Mouse (Mus musculus) hindbrain, embryonic 14.5 days (tissue): ENCODE results near the gene 4921524J17Rik. TPM values are rescaled to one million over a fixed set of nuclear protein-coding genes. Genes with fewer than 3 reads are reported as not detected.

Source experiments
- ATAC-seq: fragments of 200-750 bp; cut with Nextera tagmentation; 2 replicates; pipeline ENCODE4 v1.8.0; 2017; ENCODE audit warnings: moderate number of reproducible peaks, mild to moderate bottlenecking, moderate TSS enrichment, moderate library complexity; ENCODE audit not compliant: low FRiP score
- DNase-seq: peaks from one replicate; pipeline ENCODE4 v3.0.0-alpha.2; 2015; ENCODE audit warnings: low spot score
- H3K27ac ChIP-seq: fragments of 300-500 bp; sonication (generic); 2 replicates; pipeline ENCODE4 v1.5.1; 2014; ENCODE audit warnings: mild to moderate bottlenecking, moderate library complexity
- H3K27me3 ChIP-seq: fragments of 300-500 bp; sonication (generic); 2 replicates; pipeline ENCODE4 v1.6.1; 2014; ENCODE audit warnings: mild to moderate bottlenecking, low read length, mixed read lengths; ENCODE audit not compliant: control insufficient read depth, insufficient read depth
- H3K36me3 ChIP-seq: fragments of 300-500 bp; sonication (generic); replicated peaks from 2 replicates; pipeline ENCODE4 v1.6.1; 2014; ENCODE audit not compliant: control insufficient read depth, insufficient read depth
- H3K4me1 ChIP-seq: fragments of 300-500 bp; sonication (generic); replicated peaks from 2 replicates; pipeline ENCODE4 v1.6.1; 2014; ENCODE audit warnings: antibody characterized with exemption, low read length, mixed read lengths; ENCODE audit not compliant: control insufficient read depth, insufficient read depth
- H3K4me2 ChIP-seq: fragments of 300-500 bp; sonication (generic); replicated peaks from 2 replicates; pipeline ENCODE4 v1.6.1; 2014; ENCODE audit warnings: mild to moderate bottlenecking, moderate library complexity
- H3K4me3 ChIP-seq: fragments of 300-500 bp; sonication (generic); replicated peaks from 2 replicates; pipeline ENCODE4 v1.5.1; 2014; ENCODE audit warnings: mild to moderate bottlenecking, low read length
- H3K9ac ChIP-seq: fragments of 300-500 bp; sonication (generic); 2 replicates; pipeline ENCODE4 v1.6.1; 2014
- H3K9me3 ChIP-seq: fragments of 300-500 bp; sonication (generic); 2 replicates; pipeline ENCODE4 v1.6.1; 2016; ENCODE audit warnings: low read length; ENCODE audit not compliant: control insufficient read depth
- WGBS: fragments of 180-500 bp; shearing (Covaris S2); extraction: QIAGEN DNeasy Blood & Tissue Kit; methylation state at CpG from one replicate; pipeline ENCODE4 v1.1.7; 2014; 5-methylcytosine and 5-hydroxymethylcytosine counted together
- polyA plus RNA-seq: library from polyadenylated mRNA; unstranded; fragments of >200 nt; fragmentation: Nextera tagmentation; extraction: Ambion mirVana; gene quantifications from 2 replicates; pipeline ENCODE4 v1.2.1, GENCODE M21; 2014

The 4921524J17Rik gene
- polyA plus RNA-seq, 1 experiment from 2014 or later = 35.7 TPM

DNA sequence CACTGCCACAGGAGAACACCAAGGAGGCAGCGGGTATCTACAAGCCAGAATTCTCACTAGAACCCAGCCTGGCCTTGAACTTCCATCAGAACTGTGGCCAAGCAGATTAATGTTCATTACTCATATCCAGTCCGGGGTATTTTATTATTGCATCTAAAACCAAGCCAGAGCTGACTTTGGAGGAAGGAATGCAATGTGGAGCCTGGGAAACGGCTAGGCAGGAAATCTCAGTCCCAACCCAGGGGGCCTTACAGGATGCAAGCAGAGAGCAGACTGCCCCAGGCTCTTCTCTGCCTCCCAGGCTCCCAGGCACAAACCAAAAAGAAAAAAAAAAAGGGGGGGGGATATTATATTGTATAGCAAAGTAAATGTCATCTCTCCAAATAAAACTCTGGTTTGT, 1.8 kb downstream of the 4921524J17Rik start:
- H3K4me1 ChIP-seq = peaks cover 27% of the 10 kb centered on the region
- H3K27ac ChIP-seq = no peak overlapping the region
- peak overlapping the region; percentile 67 for H3K4me2 ChIP-seq
- no peaks in the 10 kb centered on the region for H3K27me3 ChIP-seq
- no peak for DNase-seq
- no peaks in the 10 kb centered on the region for H3K9me3 ChIP-seq
- WGBS = 30% methylated on average over 3 of the region's 3 CpGs
- no peaks in the 10 kb centered on the region; the same call in 1 of the 2 replicates for H3K36me3 ChIP-seq
- peak overlapping the region; percentile 77 for H3K9ac ChIP-seq
- peak overlapping the region; percentile 71 for H3K4me3 ChIP-seq
- ATAC-seq = no peak

DNA sequence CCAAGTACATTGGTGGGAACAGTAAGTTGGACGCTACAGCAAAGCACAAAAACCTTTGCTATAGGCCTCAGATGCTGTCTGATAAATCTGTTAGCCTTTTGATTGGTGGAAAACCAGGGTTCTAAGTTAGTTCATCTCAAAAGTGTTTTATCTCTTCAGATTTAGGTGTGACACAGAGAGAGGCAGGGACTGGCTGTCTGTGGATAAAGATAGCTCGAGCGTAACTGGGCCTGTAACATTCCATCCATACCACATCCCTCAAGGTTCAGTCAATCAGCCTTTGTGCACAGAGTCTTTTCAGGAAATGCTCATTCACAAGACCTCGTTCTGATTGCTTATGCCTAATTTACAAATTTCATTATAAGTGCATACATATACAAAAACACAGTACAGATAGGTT, 3.4 kb downstream of the 4921524J17Rik start:
- H3K4me1 ChIP-seq = peaks cover 27% of the 10 kb centered on the region
- H3K27me3 ChIP-seq = no peaks in the 10 kb centered on the region
- DNase-seq (no peak), ATAC-seq (no peak)
- 15% methylated on average over 4 of the region's 4 CpGs for WGBS
- H3K36me3 ChIP-seq = no peaks in the 10 kb centered on the region; the same call in 1 of the 2 replicates
- H3K4me2 ChIP-seq = peak overlapping the region; percentile 17; the same call in 1 of the 2 replicates
- H3K4me3 ChIP-seq = no peak overlapping the region
- H3K9ac ChIP-seq = no peak overlapping the region
- H3K9me3 ChIP-seq = no peaks in the 10 kb centered on the region
- 0 out of 2 replicates have a peak overlapping the region, but pooled peaks have one; percentile 1 for H3K27ac ChIP-seq

DNA sequence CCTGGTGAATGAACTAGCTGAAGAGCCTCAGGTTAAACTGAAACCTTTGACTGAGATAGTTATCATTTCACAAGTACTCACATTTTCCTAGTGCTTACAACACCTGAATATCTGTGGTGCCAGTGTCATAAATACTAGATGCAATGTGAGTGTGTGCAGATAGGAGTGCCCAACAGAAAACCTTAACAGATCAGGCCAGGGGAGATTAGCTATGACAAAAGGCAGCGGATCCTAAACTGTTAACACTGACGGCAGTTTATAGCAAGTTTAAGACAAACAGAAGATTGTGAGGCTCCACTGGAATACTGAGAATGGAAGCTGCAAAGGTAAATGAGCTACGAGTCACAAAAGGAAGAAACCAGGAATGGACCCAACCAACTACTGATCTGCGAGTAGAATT, 5.6 kb downstream of the 4921524J17Rik start:
- DNase-seq (no peak), ATAC-seq (no peak)
- H3K4me1 ChIP-seq = peaks cover 27% of the 10 kb centered on the region
- 86% methylated on average over 4 of the region's 4 CpGs for WGBS
- H3K27ac ChIP-seq = no peak overlapping the region
- H3K4me3 ChIP-seq = no peak overlapping the region
- no peak overlapping the region for H3K9ac ChIP-seq
- no peaks in the 10 kb centered on the region for H3K9me3 ChIP-seq
- no peak overlapping the region for H3K4me2 ChIP-seq
- no peaks in the 10 kb centered on the region for H3K27me3 ChIP-seq
- H3K36me3 ChIP-seq = no peaks in the 10 kb centered on the region; the same call in 1 of the 2 replicates

DNA sequence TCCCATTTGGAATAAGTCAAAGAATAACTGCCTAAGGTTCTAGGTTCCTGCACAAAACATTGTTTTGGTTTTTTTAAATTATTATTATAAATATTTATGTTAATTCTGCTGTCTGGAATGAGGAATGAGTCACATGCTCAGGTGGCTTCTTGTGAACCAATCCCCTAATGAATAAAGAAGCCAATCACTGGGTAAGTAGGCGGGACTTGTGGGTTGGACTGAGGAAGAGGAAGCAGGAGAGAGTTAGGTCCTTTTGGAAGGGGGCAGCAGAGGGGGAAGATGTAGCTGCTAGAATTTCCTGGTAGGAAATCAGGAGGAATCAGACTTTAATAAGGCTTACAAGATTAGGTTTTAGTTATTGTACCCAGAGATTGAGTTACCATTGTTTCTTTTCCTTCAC, 11.3 kb downstream of the 4921524J17Rik start:
- Histone ChIP-seq H3K27ac (no peak overlapping the region), H3K4me3 (no peak overlapping the region), H3K4me2 (no peak overlapping the region), H3K27me3 (no peaks in the 10 kb centered on the region), H3K36me3 (no peaks in the 10 kb centered on the region; the same call in 1 of the 2 replicates), H3K4me1 (no peaks in the 10 kb centered on the region), H3K9ac (no peak overlapping the region), H3K9me3 (no peaks in the 10 kb centered on the region)
- DNase-seq (no peak), ATAC-seq (no peak)
- WGBS = 93% methylated on average over 1 of the region's 1 CpGs

DNA sequence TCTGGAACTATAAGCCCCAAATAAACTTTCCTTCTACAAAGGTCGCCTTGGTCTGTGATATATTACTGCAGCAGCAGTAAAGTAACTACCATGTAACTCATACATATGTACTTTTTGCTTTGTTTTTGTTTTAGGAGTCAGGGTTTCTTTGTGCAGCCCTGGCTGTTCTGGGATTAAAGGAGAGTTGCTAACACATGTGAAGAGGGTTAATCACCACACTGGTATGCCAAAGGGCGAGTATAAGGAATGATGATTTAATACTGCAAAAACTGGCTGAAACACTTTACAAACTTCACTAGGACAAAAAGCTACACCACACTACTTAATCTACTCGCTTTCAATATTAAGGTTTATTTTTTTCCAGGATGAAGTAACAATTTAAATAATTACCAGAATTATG, 24.1 kb downstream of the 4921524J17Rik start:
- DNase-seq (no peak), ATAC-seq (no peak)
- Histone ChIP-seq H3K4me3 (no peak overlapping the region), H3K9me3 (no peaks in the 10 kb centered on the region), H3K4me2 (no peak overlapping the region), H3K27me3 (no peaks in the 10 kb centered on the region), H3K4me1 (no peaks in the 10 kb centered on the region), H3K9ac (no peak overlapping the region), H3K36me3 (peaks cover 14% of the 10 kb centered on the region; the same call in 1 of the 2 replicates), H3K27ac (no peak overlapping the region)
- WGBS = 77% methylated on average over 3 of the region's 3 CpGs

DNA sequence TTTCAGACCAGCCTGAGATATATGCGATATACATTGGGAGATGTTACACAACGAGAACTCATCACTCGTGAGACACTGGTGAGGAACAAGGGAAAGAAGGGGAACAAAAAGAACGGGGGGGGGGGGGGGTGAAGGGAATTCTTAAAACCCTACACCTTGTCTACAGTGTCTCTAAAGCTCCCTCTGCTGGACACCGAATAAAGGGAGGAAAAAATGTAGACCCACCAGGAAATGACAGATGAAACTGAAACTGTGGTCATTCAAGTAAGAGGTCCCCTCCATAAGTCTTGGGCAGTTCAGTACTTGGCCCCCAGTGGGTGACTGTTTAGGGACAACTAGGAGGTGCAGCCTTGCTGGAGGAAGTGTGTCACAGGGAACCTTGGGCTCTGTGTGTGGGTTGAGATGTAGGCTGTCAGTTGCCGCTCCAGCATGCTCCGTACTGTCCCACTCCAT, 24.6 kb downstream of the 4921524J17Rik start:
- Histone ChIP-seq H3K36me3 (peaks cover 14% of the 10 kb centered on the region; the same call in 1 of the 2 replicates), H3K4me2 (no peak overlapping the region), H3K27me3 (no peaks in the 10 kb centered on the region), H3K4me3 (no peak overlapping the region), H3K9ac (no peak overlapping the region), H3K9me3 (no peaks in the 10 kb centered on the region), H3K4me1 (no peaks in the 10 kb centered on the region), H3K27ac (no peak overlapping the region)
- WGBS = 75% methylated on average over 7 of the region's 7 CpGs
- DNase-seq (peak; percentile 43), ATAC-seq (no peak)

DNA sequence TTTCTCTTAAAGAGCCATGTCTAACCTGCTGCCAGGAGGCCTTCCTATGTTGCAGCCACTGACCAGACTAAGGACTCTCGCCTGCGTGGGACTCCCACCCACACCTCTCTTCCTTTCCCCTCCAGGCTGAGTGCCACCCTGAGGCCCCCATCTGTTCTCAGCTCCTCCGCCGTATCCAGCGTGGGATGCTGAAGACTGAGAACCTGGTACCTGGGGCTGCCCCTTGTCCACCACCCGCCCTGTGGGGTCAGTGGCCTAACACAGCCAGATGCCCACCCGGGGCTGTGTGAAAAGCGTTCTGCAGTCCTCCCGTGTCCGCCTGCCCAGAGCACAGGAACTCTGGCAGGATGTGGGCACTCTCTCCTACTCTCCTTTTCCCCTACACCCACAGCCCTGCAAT, 26.7 kb downstream of the 4921524J17Rik start:
- no peak for ATAC-seq
- Histone ChIP-seq H3K4me1 (no peaks in the 10 kb centered on the region), H3K9ac (no peak overlapping the region), H3K4me3 (no peak overlapping the region), H3K4me2 (no peak overlapping the region), H3K9me3 (no peaks in the 10 kb centered on the region), H3K27me3 (no peaks in the 10 kb centered on the region), H3K36me3 (peaks cover 11% of the 10 kb centered on the region; the same call in 1 of the 2 replicates), H3K27ac (no peak overlapping the region)
- no peak for DNase-seq
- 64% methylated on average over 10 of the region's 10 CpGs for WGBS

DNA sequence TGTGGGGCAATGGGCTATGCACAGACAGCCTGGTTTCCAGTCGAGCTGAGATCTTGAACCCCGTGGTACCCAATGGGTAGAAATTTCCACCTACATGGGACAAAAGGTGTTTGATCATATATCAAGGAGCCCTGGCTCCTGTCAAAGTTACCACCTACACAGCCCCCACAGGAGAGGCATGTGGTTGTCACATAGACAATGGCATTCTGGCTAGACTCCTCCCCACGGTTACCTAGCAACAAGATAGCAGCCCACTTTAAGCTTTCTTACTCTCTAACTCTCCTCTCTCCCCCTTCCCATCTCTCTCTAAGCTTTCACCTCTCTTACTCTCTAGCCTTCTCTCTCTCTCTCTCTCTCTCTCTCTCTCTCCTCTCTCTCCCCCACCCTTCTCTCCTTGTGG, 27.2 kb downstream of the 4921524J17Rik start:
- Histone ChIP-seq H3K27me3 (no peaks in the 10 kb centered on the region), H3K4me2 (no peak overlapping the region), H3K36me3 (peaks cover 9% of the 10 kb centered on the region; the same call in 1 of the 2 replicates), H3K27ac (no peak overlapping the region), H3K4me1 (no peaks in the 10 kb centered on the region), H3K9me3 (no peaks in the 10 kb centered on the region), H3K9ac (no peak overlapping the region), H3K4me3 (no peak overlapping the region)
- 45% methylated on average over 3 of the region's 3 CpGs for WGBS
- ATAC-seq = no peak
- no peak for DNase-seq

DNA sequence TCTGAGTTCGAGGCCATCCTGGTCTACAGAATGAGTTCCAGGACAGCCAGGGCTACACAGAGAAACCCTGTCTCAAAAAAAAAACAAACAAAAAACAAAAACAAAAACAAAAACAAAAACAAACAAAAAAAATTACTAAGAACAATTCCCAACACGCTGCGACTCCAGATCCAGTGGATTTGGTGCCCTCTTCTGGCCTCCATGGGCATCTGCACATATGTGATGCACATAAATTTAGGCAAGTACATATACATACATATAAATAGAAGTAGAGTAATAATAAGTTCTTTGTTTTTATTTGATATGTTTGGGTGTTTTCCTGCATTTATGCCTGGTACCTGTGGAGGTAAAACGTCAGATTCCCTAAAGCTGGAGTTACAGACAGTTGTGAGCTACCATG, 34.1 kb downstream of the 4921524J17Rik start:
- Histone ChIP-seq H3K36me3 (no peaks in the 10 kb centered on the region), H3K4me1 (no peaks in the 10 kb centered on the region), H3K9ac (no peak overlapping the region), H3K4me3 (no peak overlapping the region), H3K27ac (no peak overlapping the region), H3K27me3 (no peaks in the 10 kb centered on the region), H3K4me2 (no peak overlapping the region), H3K9me3 (no peaks in the 10 kb centered on the region)
- ATAC-seq = no peak
- no peak for DNase-seq
- WGBS = 88% methylated on average over 4 of the region's 4 CpGs

DNA sequence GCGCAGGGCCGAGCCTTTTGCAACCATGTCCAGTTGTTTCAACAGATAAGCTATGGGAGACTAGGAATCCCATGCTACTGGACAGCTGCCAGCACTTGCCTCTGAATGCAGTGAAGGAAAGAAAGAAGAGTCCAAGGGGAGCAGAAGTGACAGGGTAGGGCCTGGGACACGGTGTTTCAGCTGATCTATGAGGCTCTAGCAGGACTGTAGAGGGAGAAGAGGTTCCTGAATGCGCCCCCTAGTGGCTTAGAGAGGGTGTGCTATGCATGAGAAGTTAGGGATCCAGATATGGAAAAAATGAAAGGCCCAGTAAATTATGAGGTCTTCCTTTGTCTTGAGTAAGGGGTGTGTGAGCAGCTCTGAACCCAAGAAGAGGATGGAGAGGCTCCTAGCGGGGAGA, 35.1 kb downstream of the 4921524J17Rik start:
- no peak overlapping the region for H3K4me2 ChIP-seq
- H3K9me3 ChIP-seq = no peaks in the 10 kb centered on the region
- no peak for ATAC-seq
- no peaks in the 10 kb centered on the region for H3K36me3 ChIP-seq
- WGBS = 48% methylated on average over 5 of the region's 5 CpGs
- no peaks in the 10 kb centered on the region for H3K4me1 ChIP-seq
- no peak overlapping the region for H3K27ac ChIP-seq
- DNase-seq = peak; percentile 40
- H3K9ac ChIP-seq = no peak overlapping the region
- no peak overlapping the region for H3K4me3 ChIP-seq
- H3K27me3 ChIP-seq = no peaks in the 10 kb centered on the region
